Mouse (Mus musculus): ENCODE measurements around the gene Morf4l1. TPM values are rescaled to one million over a fixed set of nuclear protein-coding genes. Genes with fewer than 3 reads are reported as not detected.

Morf4l1 gene
- polyA plus RNA-seq (2014; fragmentation: Illumina TruSeq; extraction: RNeasy Lipid Tissue Mini Kit (QIAGEN cat#74804); ENCODE audit: low read depth, low replicate concordance) = 307 TPM

DNA sequence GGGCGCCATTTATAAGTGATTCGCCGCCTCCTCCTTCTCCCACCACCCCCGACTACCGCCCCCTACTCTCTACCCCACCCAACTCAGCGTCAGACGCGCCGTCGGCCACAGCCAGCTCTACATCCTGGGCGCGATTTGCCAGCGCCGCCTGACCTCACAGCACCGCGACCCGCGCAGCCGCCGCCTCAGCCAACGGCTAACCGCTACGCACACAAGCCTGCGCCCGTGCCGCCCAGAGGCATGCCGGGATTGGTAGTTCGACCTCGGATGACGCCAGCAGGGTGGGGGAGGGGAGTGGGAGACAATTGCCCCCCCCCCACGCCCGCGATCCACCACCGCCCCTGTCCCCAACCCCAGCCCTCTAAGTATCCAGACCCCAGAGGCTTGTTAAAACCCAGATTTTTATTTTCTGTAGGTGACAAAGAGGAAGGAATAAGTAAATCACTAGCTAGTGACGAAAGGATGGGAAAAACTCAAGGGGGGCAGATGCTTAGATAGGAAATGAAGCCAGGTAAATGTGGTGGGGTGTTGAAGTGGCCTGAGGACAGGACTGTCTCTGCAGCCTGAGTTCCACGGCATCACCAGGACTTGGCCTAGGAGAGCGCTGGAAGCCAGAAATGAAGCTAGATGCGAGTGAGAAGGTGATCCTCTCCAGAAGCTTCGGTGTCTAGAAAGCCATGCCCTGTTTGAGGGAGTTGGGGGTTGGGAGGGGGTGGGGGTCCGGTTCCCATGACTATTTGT lies at the start of gene Morf4l1:
Gene Morf4l1 (minus strand): TSS at position 208 of the 741 bp plus-strand sequence.

GRCm38 (mm10) chr9:90162926-90163748 lies 48.6 kb upstream of the Morf4l1 start, which contains the start of gene Adamts7:
Gene Adamts7 (plus strand): TSS chr9:90163069.

GRCm38 (mm10) chr9:90053852-90054251 lies 60.7 kb downstream of the Morf4l1 start, which contains the start of gene Ctsh:
Gene Ctsh (plus strand): TSS chr9:90054152.

Other genes starting within 250 kb of the Morf4l1 start
- gene Rasgrf1, start 204.9 kb downstream of the Morf4l1 start, polyA plus RNA-seq (2014; fragmentation: Illumina TruSeq; extraction: RNeasy Lipid Tissue Mini Kit (QIAGEN cat#74804); ENCODE audit: low read depth, low replicate concordance) = not detected
- 70.5 TPM for gene Ctsh, start 60.6 kb downstream of the Morf4l1 start, polyA plus RNA-seq (2014; fragmentation: Illumina TruSeq; extraction: RNeasy Lipid Tissue Mini Kit (QIAGEN cat#74804); ENCODE audit: low read depth, low replicate concordance)
- 19.6 TPM for gene Adamts7, start 48.3 kb upstream of the Morf4l1 start, polyA plus RNA-seq (2014; fragmentation: Illumina TruSeq; extraction: RNeasy Lipid Tissue Mini Kit (QIAGEN cat#74804); ENCODE audit: low read depth, low replicate concordance)
- 7.5 TPM for gene Tbc1d2b, start 156.0 kb upstream of the Morf4l1 start, polyA plus RNA-seq (2014; fragmentation: Illumina TruSeq; extraction: RNeasy Lipid Tissue Mini Kit (QIAGEN cat#74804); ENCODE audit: low read depth, low replicate concordance)

All from heart, adult 10 weeks (tissue).